Mouse (Mus musculus): Measurements from ENCODE around the gene Coq7. TPM values are rescaled to one million over a fixed set of nuclear protein-coding genes. Genes with fewer than 3 reads are reported as not detected.
A peak's percentile ranks its signal among the peaks of the same experiment; 100 is the strongest.

Coq7 gene
- polyA plus RNA-seq, 1 experiment from 2014 or later: 115 TPM

DNA sequence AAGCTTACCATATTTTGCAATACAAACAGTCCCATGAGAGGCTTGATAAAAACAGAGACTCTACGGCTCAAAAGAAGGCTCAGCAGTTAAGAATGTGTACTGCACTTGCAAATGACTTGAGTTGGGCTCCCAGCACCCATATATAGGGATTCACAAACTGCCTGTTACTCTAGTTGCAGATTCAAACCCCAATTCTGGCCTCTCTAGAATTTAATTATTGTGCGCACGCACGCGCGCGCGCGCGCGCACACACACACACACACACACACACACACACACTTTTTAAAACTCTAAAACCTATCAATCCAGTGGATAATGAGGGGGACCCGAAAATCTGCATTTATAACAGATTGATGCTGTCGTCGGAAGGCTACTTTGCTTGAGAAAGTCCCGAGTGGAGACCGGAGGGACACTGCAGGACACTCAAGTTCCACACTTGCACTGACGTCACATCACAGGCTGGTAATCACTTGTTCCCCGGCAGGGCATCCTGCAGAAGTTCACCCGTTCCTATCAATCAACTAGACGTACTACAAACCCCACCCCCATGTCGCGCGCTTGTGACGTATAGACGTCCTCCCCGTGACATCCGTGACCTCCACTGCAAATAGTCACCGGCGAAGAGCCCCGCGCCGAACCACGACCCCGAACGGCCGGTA, 508 bp downstream of the Coq7 start:
- Histone ChIP-seq H3K9ac (peak overlapping the region; percentile 66), H3K4me3 (peak overlapping the region; percentile 71), H3K27ac (peak overlapping the region; percentile 93), H3K4me1 (peaks cover 3% of the 10 kb centered on the region; the same call in 1 of the 2 replicates), H3K9me3 (no peaks in the 10 kb centered on the region), H3K27me3 (no peaks in the 10 kb centered on the region), H3K4me2 (peak overlapping the region; percentile 66), H3K36me3 (peaks cover 9% of the 10 kb centered on the region; the same call in 1 of the 2 replicates)
- peak; percentile 93 for ATAC-seq (ENCODE audit: borderline replicate concordance, extremely low read depth, low FRiP score, low TSS enrichment)
- under 1% methylated on average over 36 of the region's 36 CpGs for WGBS

DNA sequence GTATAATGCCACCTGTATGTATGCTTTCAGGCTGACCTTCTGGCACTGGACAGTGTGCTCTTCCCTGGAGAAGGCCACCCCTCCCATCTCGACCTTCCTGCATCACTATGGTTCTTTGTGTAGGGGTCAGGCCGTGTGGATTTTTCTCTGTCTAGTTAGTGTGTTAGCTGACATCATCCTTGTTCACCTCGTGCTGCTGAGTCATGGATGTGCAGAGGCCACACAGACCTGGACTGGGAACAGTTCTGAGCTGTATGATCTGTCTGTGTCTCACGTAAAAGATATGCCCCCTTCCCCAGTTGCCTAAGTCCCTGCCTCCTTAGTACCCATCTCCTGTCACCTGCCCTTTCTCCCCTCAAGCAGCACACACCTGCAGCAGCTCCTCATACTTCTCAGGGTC, 6.2 kb downstream of the Coq7 start:
- no peak for ATAC-seq (ENCODE audit: borderline replicate concordance, extremely low read depth, low FRiP score, low TSS enrichment)
- H3K4me2 ChIP-seq: no peak overlapping the region
- no peaks in the 10 kb centered on the region for H3K27me3 ChIP-seq
- WGBS: 75% methylated on average over 4 of the region's 4 CpGs
- H3K9me3 ChIP-seq: no peaks in the 10 kb centered on the region
- H3K4me3 ChIP-seq: no peak overlapping the region
- no peak overlapping the region for H3K27ac ChIP-seq
- no peak overlapping the region for H3K9ac ChIP-seq
- H3K4me1 ChIP-seq: no peaks in the 10 kb centered on the region
- H3K36me3 ChIP-seq: peaks cover 21% of the 10 kb centered on the region

GRCm38 (mm10) chr7:118522077-118522476, 11.1 kb downstream of the Coq7 start:
- Histone ChIP-seq H3K27ac (no peak overlapping the region), H3K9me3 (no peaks in the 10 kb centered on the region), H3K4me1 (0 out of 2 replicates have a peak, but pooled peaks cover 4% of the 10 kb centered on the region), H3K4me2 (no peak overlapping the region), H3K27me3 (no peaks in the 10 kb centered on the region), H3K36me3 (peaks cover 9% of the 10 kb centered on the region), H3K9ac (no peak overlapping the region), H3K4me3 (no peak overlapping the region)
- ATAC-seq (ENCODE audit: borderline replicate concordance, extremely low read depth, low FRiP score, low TSS enrichment): no peak
- WGBS: 65% methylated on average over 5 of the region's 5 CpGs

GRCm38 (mm10) chr7:118519661-118520060, 13.5 kb downstream of the Coq7 start:
- Histone ChIP-seq H3K36me3 (no peaks in the 10 kb centered on the region), H3K27me3 (no peaks in the 10 kb centered on the region), H3K9me3 (no peaks in the 10 kb centered on the region), H3K4me2 (no peak overlapping the region), H3K27ac (no peak overlapping the region), H3K4me3 (no peak overlapping the region), H3K9ac (no peak overlapping the region), H3K4me1 (0 out of 2 replicates have a peak, but pooled peaks cover 4% of the 10 kb centered on the region)
- ATAC-seq (ENCODE audit: borderline replicate concordance, extremely low read depth, low FRiP score, low TSS enrichment): no peak
- 57% methylated on average over 8 of the region's 8 CpGs for WGBS

DNA sequence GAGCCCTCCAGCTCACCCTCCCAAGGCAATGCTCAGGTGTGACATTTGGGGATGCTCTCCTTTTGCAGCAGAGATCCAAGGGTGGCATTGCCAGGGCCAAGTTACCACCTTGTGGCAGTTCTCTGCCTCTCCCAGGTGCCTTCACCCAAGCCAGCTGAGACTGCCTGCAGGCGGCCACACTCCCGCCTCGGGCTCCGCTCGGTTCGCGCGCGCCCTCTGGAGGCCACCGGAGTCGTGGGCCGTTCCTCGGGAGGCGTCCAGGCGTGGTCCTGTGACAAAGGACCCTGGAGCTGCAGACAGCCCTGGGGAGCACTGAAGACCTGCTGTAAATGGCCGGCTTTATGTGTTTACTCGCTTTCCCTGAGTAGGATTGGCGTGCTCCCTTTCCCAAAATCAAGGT, 14.5 kb downstream of the Coq7 start:
- H3K4me2 ChIP-seq: no peak overlapping the region
- H3K9ac ChIP-seq: no peak overlapping the region
- peak; percentile 61 for ATAC-seq (ENCODE audit: borderline replicate concordance, extremely low read depth, low FRiP score, low TSS enrichment)
- no peaks in the 10 kb centered on the region for H3K9me3 ChIP-seq
- 1% methylated on average over 18 of the region's 18 CpGs for WGBS
- H3K4me1 ChIP-seq: 0 out of 2 replicates have a peak, but pooled peaks cover 4% of the 10 kb centered on the region
- H3K36me3 ChIP-seq: no peaks in the 10 kb centered on the region
- no peaks in the 10 kb centered on the region for H3K27me3 ChIP-seq
- H3K27ac ChIP-seq: no peak overlapping the region
- no peak overlapping the region for H3K4me3 ChIP-seq

GRCm38 (mm10) chr7:118517819-118518218, 15.3 kb downstream of the Coq7 start:
- H3K9me3 ChIP-seq: no peaks in the 10 kb centered on the region
- no peak overlapping the region for H3K27ac ChIP-seq
- H3K27me3 ChIP-seq: no peaks in the 10 kb centered on the region
- H3K4me2 ChIP-seq: no peak overlapping the region
- H3K9ac ChIP-seq: no peak overlapping the region
- no peak overlapping the region for H3K4me3 ChIP-seq
- ATAC-seq (ENCODE audit: borderline replicate concordance, extremely low read depth, low FRiP score, low TSS enrichment): peak; percentile 48
- no peaks in the 10 kb centered on the region for H3K36me3 ChIP-seq
- WGBS: 73% methylated on average over 2 of the region's 2 CpGs
- H3K4me1 ChIP-seq: 0 out of 2 replicates have a peak, but pooled peaks cover 4% of the 10 kb centered on the region

DNA sequence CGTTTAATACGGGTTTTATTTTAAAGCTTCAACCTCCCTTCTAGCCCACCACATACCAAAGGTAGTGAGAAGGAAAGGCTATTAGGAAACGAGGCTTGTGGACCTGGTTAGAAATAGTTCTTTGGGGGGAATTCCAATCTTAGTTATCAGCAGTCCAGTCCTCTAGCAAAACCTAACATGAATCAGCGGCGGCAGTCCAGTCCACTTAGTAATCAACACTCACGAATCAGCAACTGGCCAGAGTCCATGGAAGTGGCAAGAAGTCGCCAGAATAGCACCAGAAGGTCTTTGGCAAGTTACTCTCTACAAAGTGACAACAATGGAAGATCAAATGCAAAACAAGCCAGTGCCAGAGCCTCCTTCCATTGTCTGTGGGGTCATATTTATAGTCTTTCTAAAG, 24.6 kb downstream of the Coq7 start:
- no peaks in the 10 kb centered on the region for H3K36me3 ChIP-seq
- no peak overlapping the region for H3K9ac ChIP-seq
- H3K4me3 ChIP-seq: no peak overlapping the region
- 59% methylated on average over 7 of the region's 7 CpGs for WGBS
- ATAC-seq (ENCODE audit: borderline replicate concordance, extremely low read depth, low FRiP score, low TSS enrichment): no peak
- H3K9me3 ChIP-seq: no peaks in the 10 kb centered on the region
- H3K4me2 ChIP-seq: no peak overlapping the region
- no peaks in the 10 kb centered on the region for H3K27me3 ChIP-seq
- H3K4me1 ChIP-seq: no peaks in the 10 kb centered on the region
- H3K27ac ChIP-seq: no peak overlapping the region

DNA sequence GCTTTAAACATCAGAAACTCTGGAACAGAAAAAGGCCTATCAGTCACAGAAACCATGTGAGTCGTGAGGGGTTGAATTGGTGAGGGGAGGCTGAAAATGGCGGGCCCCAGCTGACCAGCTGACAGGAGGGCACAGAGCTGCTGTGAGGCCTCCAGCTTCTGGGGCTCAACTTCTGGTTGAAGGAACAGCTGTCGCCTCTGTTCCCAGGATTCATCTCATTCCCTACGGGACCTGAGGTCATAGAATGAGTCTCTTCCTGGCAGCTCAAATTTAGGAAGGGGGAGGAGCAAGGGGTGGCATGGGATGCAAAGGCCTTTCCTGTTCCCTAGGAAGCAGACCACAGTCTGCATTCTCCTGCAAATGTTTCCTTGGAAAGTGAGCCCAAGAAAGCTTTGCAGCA, 29.3 kb downstream of the Coq7 start:
- Histone ChIP-seq H3K27me3 (no peaks in the 10 kb centered on the region), H3K27ac (no peak overlapping the region), H3K4me3 (no peak overlapping the region), H3K4me1 (no peaks in the 10 kb centered on the region), H3K9ac (no peak overlapping the region), H3K9me3 (no peaks in the 10 kb centered on the region), H3K36me3 (no peaks in the 10 kb centered on the region), H3K4me2 (no peak overlapping the region)
- WGBS: 32% methylated on average over 4 of the region's 4 CpGs
- ATAC-seq (ENCODE audit: borderline replicate concordance, extremely low read depth, low FRiP score, low TSS enrichment): no peak

DNA sequence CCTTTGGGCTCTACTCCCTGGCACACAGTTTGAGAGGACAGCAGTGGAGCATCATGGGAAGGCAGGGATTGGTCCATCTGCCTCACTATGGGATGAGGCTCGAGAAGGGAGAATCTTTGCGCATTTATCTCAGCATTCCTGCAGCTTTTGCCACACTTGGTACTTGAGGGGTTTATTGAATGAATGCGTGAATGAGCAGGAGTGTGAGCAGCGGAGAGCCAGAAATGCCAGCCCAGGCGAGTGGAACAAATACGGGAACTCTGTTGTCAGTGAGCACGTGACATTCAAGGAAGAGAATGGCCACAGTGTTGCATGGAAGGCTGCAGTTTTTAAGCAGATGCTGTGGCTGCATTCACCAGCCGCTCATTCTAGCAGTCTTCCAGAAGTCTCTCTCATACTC, 30.8 kb downstream of the Coq7 start:
- Histone ChIP-seq H3K4me3 (no peak overlapping the region), H3K36me3 (no peaks in the 10 kb centered on the region), H3K27me3 (no peaks in the 10 kb centered on the region), H3K9ac (no peak overlapping the region), H3K4me1 (no peaks in the 10 kb centered on the region), H3K9me3 (no peaks in the 10 kb centered on the region), H3K27ac (no peak overlapping the region), H3K4me2 (no peak overlapping the region)
- no peak for ATAC-seq (ENCODE audit: borderline replicate concordance, extremely low read depth, low FRiP score, low TSS enrichment)
- 68% methylated on average over 8 of the region's 8 CpGs for WGBS

DNA sequence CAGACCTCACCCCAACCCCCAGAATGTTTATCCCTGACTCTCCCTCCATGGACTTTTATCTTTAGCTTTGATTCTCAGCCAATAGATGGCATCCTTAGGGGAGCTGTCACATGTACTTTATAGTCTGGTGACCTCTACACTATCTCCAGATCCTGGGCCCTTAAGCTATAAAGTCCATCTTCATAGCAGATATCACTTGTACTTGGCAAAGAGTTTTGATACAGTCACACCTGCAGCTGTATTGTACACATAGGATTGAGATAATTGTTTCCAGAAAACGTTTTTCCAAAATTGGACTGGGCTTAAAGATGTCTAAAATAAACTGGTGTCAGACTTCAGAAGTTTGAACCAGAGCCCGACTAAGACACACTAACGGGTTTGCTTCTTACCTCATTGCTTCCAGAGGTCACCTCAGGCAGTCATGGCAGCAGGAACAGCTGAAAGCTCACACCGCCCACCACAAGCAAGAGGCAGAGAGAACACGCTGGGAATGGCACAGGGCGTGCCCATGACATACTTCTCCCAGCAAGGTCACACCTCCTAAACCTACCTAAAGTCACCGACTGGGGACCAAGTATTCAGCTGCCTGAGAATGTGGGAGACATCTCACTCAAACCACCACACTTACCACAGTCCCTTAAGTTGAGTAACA, 33.2 kb downstream of the Coq7 start:
- Histone ChIP-seq H3K36me3 (no peaks in the 10 kb centered on the region), H3K4me3 (no peak overlapping the region), H3K4me1 (no peaks in the 10 kb centered on the region), H3K27me3 (no peaks in the 10 kb centered on the region), H3K9ac (no peak overlapping the region), H3K27ac (no peak overlapping the region), H3K9me3 (no peaks in the 10 kb centered on the region), H3K4me2 (no peak overlapping the region)
- no peak for ATAC-seq (ENCODE audit: borderline replicate concordance, extremely low read depth, low FRiP score, low TSS enrichment)
- WGBS: 61% methylated on average over 7 of the region's 7 CpGs

GRCm38 (mm10) chr7:118498984-118499783, 34.0 kb downstream of the Coq7 start:
- no peak overlapping the region for H3K9ac ChIP-seq
- no peak overlapping the region for H3K4me2 ChIP-seq
- no peaks in the 10 kb centered on the region for H3K9me3 ChIP-seq
- H3K27me3 ChIP-seq: no peaks in the 10 kb centered on the region
- no peaks in the 10 kb centered on the region for H3K36me3 ChIP-seq
- 71% methylated on average over 12 of the region's 12 CpGs for WGBS
- H3K27ac ChIP-seq: no peak overlapping the region
- ATAC-seq (ENCODE audit: borderline replicate concordance, extremely low read depth, low FRiP score, low TSS enrichment): 0 out of 2 replicates have a peak, but pooled peaks have one; percentile 28
- no peak overlapping the region for H3K4me3 ChIP-seq
- no peaks in the 10 kb centered on the region for H3K4me1 ChIP-seq
